Mouse (Mus musculus) hindbrain, embryonic 11.5 days (tissue): ENCODE measurements around the gene Mmp11. TPM values are rescaled to one million over a fixed set of nuclear protein-coding genes. Genes with fewer than 3 reads are reported as not detected.

Source experiments
- ATAC-seq: fragments of 200-750 bp; cut with Nextera tagmentation; 2 replicates; pipeline ENCODE4 v1.8.0; 2017; ENCODE audit warnings: mild to moderate bottlenecking, moderate TSS enrichment, moderate library complexity; ENCODE audit not compliant: low FRiP score
- DNase-seq: peaks from one replicate; pipeline ENCODE4 v3.0.0-alpha.2; 2015; ENCODE audit warnings: low spot score
- H3K27ac ChIP-seq: fragments of 300-500 bp; sonication (generic); 2 replicates; pipeline ENCODE4 v1.5.1; 2014; ENCODE audit warnings: mild to moderate bottlenecking, low read depth, low read length
- H3K27me3 ChIP-seq: fragments of 300-500 bp; sonication (generic); 2 replicates; pipeline ENCODE4 v1.6.1; 2014; ENCODE audit warnings: mild to moderate bottlenecking, low read length, moderate library complexity, mixed read lengths; ENCODE audit not compliant: control insufficient read depth, insufficient read depth
- H3K36me3 ChIP-seq: fragments of 300-500 bp; sonication (generic); 2 replicates; pipeline ENCODE4 v1.6.1; 2014; ENCODE audit warnings: mild to moderate bottlenecking, low read length, moderate library complexity, mixed read lengths; ENCODE audit not compliant: control insufficient read depth, insufficient read depth
- H3K4me1 ChIP-seq: fragments of 300-500 bp; sonication (generic); replicated peaks from 2 replicates; pipeline ENCODE4 v1.6.1; 2014; ENCODE audit warnings: low read length, mixed read lengths; ENCODE audit not compliant: control insufficient read depth, insufficient read depth
- H3K4me2 ChIP-seq: fragments of 300-500 bp; sonication (generic); replicated peaks from 2 replicates; pipeline ENCODE4 v1.6.1; 2014; ENCODE audit warnings: mild to moderate bottlenecking, low read depth, low read length
- H3K4me3 ChIP-seq: fragments of 300-500 bp; sonication (generic); 2 replicates; pipeline ENCODE4 v1.5.1; 2014; ENCODE audit warnings: low read depth, low read length
- H3K9ac ChIP-seq: fragments of 300-500 bp; sonication (generic); 2 replicates; pipeline ENCODE4 v1.6.1; 2014; ENCODE audit warnings: low read depth, low read length
- H3K9me3 ChIP-seq: fragments of 300-500 bp; sonication (generic); 2 replicates; pipeline ENCODE4 v1.6.1; 2016; ENCODE audit warnings: low read length; ENCODE audit not compliant: control insufficient read depth
- WGBS: fragments of 180-500 bp; shearing (Covaris S2); extraction: QIAGEN DNeasy Blood & Tissue Kit; methylation state at CpG from one replicate; pipeline ENCODE4 v1.1.7; 2014; 5-methylcytosine and 5-hydroxymethylcytosine counted together
- polyA plus RNA-seq: library from polyadenylated mRNA; unstranded; fragments of >200 nt; fragmentation: Nextera tagmentation; extraction: Ambion mirVana; gene quantifications from 2 replicates; pipeline ENCODE4 v1.2.1, GENCODE M21; 2014

The Mmp11 gene
- polyA plus RNA-seq, 1 experiment from 2014 or later, result 36.1 TPM

- no peak overlapping the region for H3K27ac ChIP-seq
- no peak overlapping the region for H3K4me3 ChIP-seq
- H3K36me3 ChIP-seq, result no peaks in the 10 kb centered on the region
- peaks cover 3% of the 10 kb centered on the region; the same call in 1 of the 2 replicates for H3K4me1 ChIP-seq
- H3K9ac ChIP-seq, result no peak overlapping the region
- no peak overlapping the region for H3K4me2 ChIP-seq
- H3K9me3 ChIP-seq, result no peaks in the 10 kb centered on the region
- ATAC-seq, result no peak
- H3K27me3 ChIP-seq, result peaks cover 11% of the 10 kb centered on the region
- DNase-seq, result no peak
- WGBS, result 64% methylated on average over 9 of the region's 9 CpGs
Measured at GRCm38 (mm10) chr10:75941042-75941824, 4.9 kb upstream of the Mmp11 start.

- no peak for DNase-seq
- Histone ChIP-seq H3K4me2 (no peak within 1 kb of the TSS), H3K27me3 (peaks cover 14% of the 10 kb centered on the region), H3K9ac (no peak within 1 kb of the TSS), H3K36me3 (no peaks in the 10 kb centered on the region), H3K4me1 (peaks cover 7% of the 10 kb centered on the region; the same call in 1 of the 2 replicates), H3K4me3 (no peak within 1 kb of the TSS), H3K27ac (no peak within 1 kb of the TSS), H3K9me3 (no peaks in the 10 kb centered on the region)
- ATAC-seq, result no peak
- WGBS, result 79% methylated on average over 5 of the region's 5 CpGs
Measured at GRCm38 (mm10) chr10:75940520-75940919, 4.2 kb upstream of the Mmp11 start, which contains the start of gene Gm867. Gene Gm867, minus strand, starts transcription at chr10:75940672.

- no peak for ATAC-seq
- Histone ChIP-seq H3K27ac (no peak overlapping the region), H3K9me3 (no peaks in the 10 kb centered on the region), H3K4me3 (no peak overlapping the region), H3K4me2 (no peak overlapping the region), H3K27me3 (peaks cover 14% of the 10 kb centered on the region), H3K36me3 (no peaks in the 10 kb centered on the region), H3K4me1 (peaks cover 7% of the 10 kb centered on the region; the same call in 1 of the 2 replicates), H3K9ac (no peak overlapping the region)
- DNase-seq, result no peak
- 34% methylated on average over 9 of the region's 9 CpGs for WGBS
Measured at GRCm38 (mm10) chr10:75939481-75940234, 3.4 kb upstream of the Mmp11 start.

- no peak for ATAC-seq
- Histone ChIP-seq H3K9me3 (no peaks in the 10 kb centered on the region), H3K4me3 (no peak overlapping the region), H3K36me3 (no peaks in the 10 kb centered on the region), H3K4me1 (peaks cover 4% of the 10 kb centered on the region; the same call in 1 of the 2 replicates), H3K4me2 (no peak overlapping the region), H3K27ac (no peak overlapping the region), H3K27me3 (peaks cover 17% of the 10 kb centered on the region), H3K9ac (no peak overlapping the region)
- no peak for DNase-seq
- 48% methylated on average over 10 of the region's 10 CpGs for WGBS
Measured at GRCm38 (mm10) chr10:75937851-75938643, 1.8 kb upstream of the Mmp11 start.

- H3K9me3 ChIP-seq, result no peaks in the 10 kb centered on the region
- WGBS, result 29% methylated on average over 18 of the region's 18 CpGs
- DNase-seq (no peak), ATAC-seq (no peak)
- H3K4me2 ChIP-seq, result no peak overlapping the region
- peaks cover 4% of the 10 kb centered on the region; the same call in 1 of the 2 replicates for H3K4me1 ChIP-seq
- H3K4me3 ChIP-seq, result no peak overlapping the region
- H3K27me3 ChIP-seq, result peaks cover 18% of the 10 kb centered on the region
- H3K27ac ChIP-seq, result no peak overlapping the region
- no peaks in the 10 kb centered on the region for H3K36me3 ChIP-seq
- no peak overlapping the region for H3K9ac ChIP-seq
Measured at GRCm38 (mm10) chr10:75936909-75937667, 792 bp upstream of the Mmp11 start.

- ATAC-seq (no peak), DNase-seq (no peak)
- H3K4me1 ChIP-seq, result peaks cover 10% of the 10 kb centered on the region
- WGBS, result 76% methylated on average over 1 of the region's 1 CpGs
- H3K9ac ChIP-seq, result no peak overlapping the region
- no peak overlapping the region for H3K4me3 ChIP-seq
- 0 out of 2 replicates have a peak overlapping the region, but pooled peaks have one; percentile 88 for H3K4me2 ChIP-seq
- H3K9me3 ChIP-seq, result no peaks in the 10 kb centered on the region
- no peak overlapping the region for H3K27ac ChIP-seq
- H3K36me3 ChIP-seq, result no peaks in the 10 kb centered on the region
- peaks cover 34% of the 10 kb centered on the region for H3K27me3 ChIP-seq
Measured at GRCm38 (mm10) chr10:75934991-75935390, 1.3 kb downstream of the Mmp11 start.

GRCm38 (mm10) chr10:75932891-75933290, 3.4 kb downstream of the Mmp11 start, which contains the start of gene Chchd10:
Gene Chchd10, plus strand, starts transcription at chr10:75933130.
- ATAC-seq (no peak), DNase-seq (no peak)
- Histone ChIP-seq H3K4me1 (peaks cover 10% of the 10 kb centered on the region), H3K27ac (no peak within 1 kb of the TSS), H3K4me3 (peak within 1 kb of the TSS; percentile 54), H3K9me3 (no peaks in the 10 kb centered on the region), H3K9ac (peak within 1 kb of the TSS; percentile 88), H3K4me2 (peak within 1 kb of the TSS; percentile 93), H3K36me3 (no peaks in the 10 kb centered on the region), H3K27me3 (peaks cover 34% of the 10 kb centered on the region)
- 20% methylated on average over 6 of the region's 6 CpGs for WGBS
